Mouse (Mus musculus) lung, embryonic 15.5 days (tissue): ENCODE data around the gene Opa1. TPM values are rescaled to one million over a fixed set of nuclear protein-coding genes. Genes with fewer than 3 reads are reported as not detected.

Experiments
- polyA plus RNA-seq: library from polyadenylated mRNA; unstranded; fragments of >200 nt; fragmentation: Nextera tagmentation; extraction: Ambion mirVana; gene quantifications from 2 replicates; pipeline ENCODE4 v1.2.1, GENCODE M21; 2015

The Opa1 gene
- polyA plus RNA-seq, 1 experiment from 2014 or later, result 31.3 TPM

Other genes starting within 250 kb of the Opa1 start
- not detected in 2 replicates for gene Atp13a5, start 200.6 kb upstream of the Opa1 start, polyA plus RNA-seq
- gene Atp13a4, start 34.5 kb upstream of the Opa1 start, polyA plus RNA-seq, result 0.77 and 1.2 TPM in 2 replicates